Mouse (Mus musculus): ENCODE results near the gene Dock4. TPM values are rescaled to one million over a fixed set of nuclear protein-coding genes. Genes with fewer than 3 reads are reported as not detected.

The Dock4 gene
- polyA plus RNA-seq, 1 experiment from 2014 or later, result 40.2 TPM

DNA sequence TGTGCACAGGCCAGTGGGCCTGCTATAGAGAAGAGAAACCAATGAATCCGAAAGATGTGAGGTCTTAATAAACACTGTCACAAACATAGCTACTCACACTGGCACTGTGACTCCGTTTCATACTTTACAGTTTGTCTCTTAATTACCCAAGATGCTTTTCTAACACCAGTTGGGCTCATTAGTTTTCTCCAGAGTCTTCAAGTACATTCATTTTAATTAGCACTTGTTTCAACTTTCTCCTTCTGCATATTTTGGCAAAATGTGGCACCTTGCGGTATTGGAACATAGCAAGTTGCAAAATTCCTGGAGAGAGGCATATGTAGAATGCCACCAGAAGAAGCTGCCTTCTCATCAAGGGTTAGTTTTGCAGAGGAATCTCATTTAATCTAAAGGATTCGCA, 252.6 kb downstream of the Dock4 start:
- Histone ChIP-seq H3K9ac (no peak overlapping the region), H3K27ac (no peak overlapping the region), H3K4me2 (replicated peaks) (no peak overlapping the region), H3K4me1 (no peaks in the 10 kb centered on the region), H3K9me3 (no peaks in the 10 kb centered on the region), H3K4me3 (no peak overlapping the region), H3K27me3 (replicated peaks) (no peaks in the 10 kb centered on the region), H3K36me3 (no peaks in the 10 kb centered on the region)
- no peak for ATAC-seq (ENCODE audit: low FRiP score, low read depth)
- WGBS, result 93% methylated on average over 4 of the region's 4 CpGs

DNA sequence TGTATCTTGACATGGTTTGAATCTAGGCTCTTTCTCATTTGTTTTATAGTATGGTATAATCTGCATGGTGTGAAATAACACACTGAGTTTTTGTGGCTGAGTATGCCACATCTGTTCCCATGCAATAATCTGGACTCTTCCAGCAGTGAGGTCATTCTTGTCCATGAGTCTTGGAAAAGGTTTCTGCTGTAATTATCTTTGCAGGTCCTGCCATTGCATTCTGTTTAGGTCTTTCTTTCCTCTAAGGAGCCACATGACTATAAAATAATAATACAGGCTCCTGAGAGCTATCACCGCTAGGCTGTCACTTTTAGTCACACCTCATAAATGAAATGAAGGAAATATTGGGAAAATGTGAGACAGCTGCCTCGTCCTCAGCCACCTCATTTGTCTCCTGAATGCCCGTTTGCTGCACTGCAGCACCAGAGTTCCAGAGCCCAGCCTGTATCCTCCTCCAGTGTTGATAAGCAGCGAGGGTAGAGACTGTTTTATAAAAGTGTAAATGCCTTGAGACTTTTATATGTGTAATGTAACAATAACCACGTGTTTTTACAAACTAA, 256.6 kb downstream of the Dock4 start:
- Histone ChIP-seq H3K27me3 (replicated peaks) (no peaks in the 10 kb centered on the region), H3K9ac (no peak overlapping the region), H3K9me3 (no peaks in the 10 kb centered on the region), H3K4me1 (no peaks in the 10 kb centered on the region), H3K4me3 (no peak overlapping the region), H3K4me2 (replicated peaks) (no peak overlapping the region), H3K27ac (no peak overlapping the region), H3K36me3 (no peaks in the 10 kb centered on the region)
- no peak for ATAC-seq (ENCODE audit: low FRiP score, low read depth)
- 72% methylated on average over 5 of the region's 5 CpGs for WGBS

DNA sequence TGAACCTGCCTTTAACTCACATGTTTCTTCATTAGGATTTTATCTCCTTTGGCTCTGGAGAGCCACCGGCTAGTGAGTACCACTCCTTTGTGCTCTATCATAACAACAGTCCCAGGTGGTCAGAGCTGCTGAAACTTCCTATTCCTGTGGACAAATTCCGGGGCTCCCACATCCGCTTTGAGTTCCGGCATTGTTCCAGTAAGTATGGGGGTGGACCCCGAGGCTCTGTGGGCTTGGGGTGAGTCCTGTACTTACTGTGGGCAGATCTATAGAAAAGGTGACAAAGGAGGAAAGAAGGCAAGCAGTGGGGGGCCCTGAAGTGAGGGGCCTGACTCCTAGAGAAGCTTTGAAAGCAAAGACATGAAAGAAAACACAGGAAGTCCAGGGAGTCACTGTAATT, 258.5 kb downstream of the Dock4 start:
- H3K27ac ChIP-seq, result no peak overlapping the region
- 25% methylated on average over 5 of the region's 5 CpGs for WGBS
- no peaks in the 10 kb centered on the region for H3K27me3 ChIP-seq (replicated peaks)

DNA sequence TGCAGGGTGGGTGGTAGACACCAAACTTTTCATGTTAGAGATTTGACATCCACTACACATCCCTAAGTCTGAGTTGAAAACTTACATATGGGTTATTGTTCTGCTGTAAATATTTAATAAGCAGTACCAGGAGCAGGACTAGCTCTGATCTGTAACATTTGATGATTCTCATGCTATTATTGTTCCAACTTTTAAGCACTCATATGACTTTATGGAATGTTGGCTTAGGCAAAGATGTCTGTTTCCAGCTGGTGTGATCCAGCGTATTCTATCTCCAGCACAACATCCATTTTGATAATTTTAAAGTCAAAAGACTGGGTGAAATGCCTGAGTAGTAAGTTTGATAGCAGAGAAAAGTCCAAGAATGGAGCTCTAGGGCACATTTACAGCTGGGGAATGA, 261.4 kb downstream of the Dock4 start:
- ATAC-seq (ENCODE audit: low FRiP score, low read depth), result no peak
- WGBS, result 92% methylated on average over 1 of the region's 1 CpGs
- H3K9ac ChIP-seq, result no peak overlapping the region
- peaks cover 8% of the 10 kb centered on the region; the same call in 1 of the 2 replicates for H3K36me3 ChIP-seq
- H3K9me3 ChIP-seq, result no peaks in the 10 kb centered on the region
- H3K27ac ChIP-seq, result no peak overlapping the region
- H3K4me1 ChIP-seq, result no peaks in the 10 kb centered on the region
- no peaks in the 10 kb centered on the region for H3K27me3 ChIP-seq (replicated peaks)
- no peak overlapping the region for H3K4me3 ChIP-seq
- H3K4me2 ChIP-seq (replicated peaks), result no peak overlapping the region

More for the DNA sequence above, 258.5 kb downstream of the Dock4 start:
- no peak for ATAC-seq (ENCODE audit: low FRiP score, low read depth)
- H3K9me3 ChIP-seq, result no peaks in the 10 kb centered on the region
- no peak overlapping the region for H3K4me2 ChIP-seq (replicated peaks)
- H3K4me1 ChIP-seq, result no peaks in the 10 kb centered on the region
- no peaks in the 10 kb centered on the region for H3K36me3 ChIP-seq
- H3K4me3 ChIP-seq, result no peak overlapping the region
- H3K9ac ChIP-seq, result no peak overlapping the region

DNA sequence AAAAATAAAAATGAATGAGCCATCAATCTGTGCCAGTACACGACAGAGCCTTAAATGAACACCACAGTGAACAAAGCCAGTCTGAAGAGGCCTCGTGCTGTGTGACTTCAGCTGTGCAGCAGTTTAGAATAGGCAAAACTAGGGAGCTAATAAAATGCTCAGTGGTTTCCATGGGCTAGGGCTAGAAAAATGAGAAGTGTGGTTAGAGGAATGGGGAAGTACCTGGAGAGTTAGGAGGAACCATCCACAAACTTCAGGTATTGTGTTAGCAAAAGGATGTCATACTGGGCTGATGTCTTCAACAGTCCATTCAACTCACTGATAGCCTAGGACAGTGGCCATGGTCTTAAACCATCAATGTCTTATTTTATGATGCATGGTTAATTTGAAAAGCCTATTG, 263.3 kb downstream of the Dock4 start:
- H3K9ac ChIP-seq, result no peak overlapping the region
- no peaks in the 10 kb centered on the region for H3K27me3 ChIP-seq (replicated peaks)
- WGBS, result 30% methylated on average over 2 of the region's 2 CpGs
- no peak overlapping the region for H3K4me2 ChIP-seq (replicated peaks)
- H3K36me3 ChIP-seq, result peaks cover 8% of the 10 kb centered on the region; the same call in 1 of the 2 replicates
- ATAC-seq (ENCODE audit: low FRiP score, low read depth), result no peak
- H3K4me3 ChIP-seq, result no peak overlapping the region
- H3K27ac ChIP-seq, result no peak overlapping the region
- H3K9me3 ChIP-seq, result no peaks in the 10 kb centered on the region
- H3K4me1 ChIP-seq, result no peaks in the 10 kb centered on the region

DNA sequence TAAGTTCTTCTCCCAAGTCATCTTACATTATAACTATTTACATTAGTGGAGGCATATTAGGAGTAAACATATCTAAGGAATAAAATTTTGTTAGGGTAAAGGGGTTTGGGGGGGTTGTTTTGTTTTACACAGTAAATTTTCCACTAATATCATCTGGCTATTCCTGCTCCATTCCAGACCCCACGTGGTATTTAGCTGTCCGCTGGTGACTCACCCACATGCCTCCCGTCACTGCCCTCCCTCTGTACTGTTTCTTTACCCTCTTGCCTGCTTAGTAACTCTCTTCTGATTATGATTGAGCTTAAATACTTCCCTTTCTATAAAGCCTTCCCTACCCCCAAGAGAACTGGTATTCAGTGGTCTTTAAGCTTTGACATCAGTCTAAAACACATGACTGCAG, 266.5 kb downstream of the Dock4 start:
- WGBS, result 96% methylated on average over 3 of the region's 3 CpGs
- Histone ChIP-seq H3K36me3 (peaks cover 8% of the 10 kb centered on the region; the same call in 1 of the 2 replicates), H3K4me1 (no peaks in the 10 kb centered on the region), H3K4me3 (no peak overlapping the region), H3K27me3 (replicated peaks) (no peaks in the 10 kb centered on the region), H3K4me2 (replicated peaks) (no peak overlapping the region), H3K9ac (no peak overlapping the region), H3K9me3 (no peaks in the 10 kb centered on the region), H3K27ac (no peak overlapping the region)
- ATAC-seq (ENCODE audit: low FRiP score, low read depth), result no peak

DNA sequence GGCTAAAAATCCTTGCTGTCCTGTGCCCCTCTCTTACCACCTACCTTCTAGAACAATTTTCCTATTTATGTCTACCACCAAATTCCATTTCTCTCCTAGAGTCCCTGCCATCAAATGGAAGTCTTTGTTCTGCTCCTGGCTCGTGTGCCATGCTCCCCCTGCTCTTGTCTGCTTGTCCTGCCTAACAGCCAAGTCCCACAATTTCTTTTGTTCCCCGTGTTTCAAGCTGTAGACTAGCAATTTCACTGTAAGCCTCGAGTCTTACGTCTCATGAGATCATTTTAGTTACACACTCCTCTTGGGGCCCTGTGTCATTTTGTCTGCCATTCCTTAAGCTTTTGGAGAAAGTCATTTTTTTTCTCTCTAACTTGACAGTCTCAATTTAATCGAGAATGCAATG, 268.5 kb downstream of the Dock4 start:
- no peak for ATAC-seq (ENCODE audit: low FRiP score, low read depth)
- Histone ChIP-seq H3K9me3 (no peaks in the 10 kb centered on the region), H3K4me1 (no peaks in the 10 kb centered on the region), H3K36me3 (peaks cover 8% of the 10 kb centered on the region; the same call in 1 of the 2 replicates), H3K4me2 (replicated peaks) (no peak overlapping the region), H3K4me3 (no peak overlapping the region), H3K27ac (no peak overlapping the region), H3K9ac (no peak overlapping the region), H3K27me3 (replicated peaks) (no peaks in the 10 kb centered on the region)
- WGBS, result 46% methylated on average over 5 of the region's 5 CpGs

DNA sequence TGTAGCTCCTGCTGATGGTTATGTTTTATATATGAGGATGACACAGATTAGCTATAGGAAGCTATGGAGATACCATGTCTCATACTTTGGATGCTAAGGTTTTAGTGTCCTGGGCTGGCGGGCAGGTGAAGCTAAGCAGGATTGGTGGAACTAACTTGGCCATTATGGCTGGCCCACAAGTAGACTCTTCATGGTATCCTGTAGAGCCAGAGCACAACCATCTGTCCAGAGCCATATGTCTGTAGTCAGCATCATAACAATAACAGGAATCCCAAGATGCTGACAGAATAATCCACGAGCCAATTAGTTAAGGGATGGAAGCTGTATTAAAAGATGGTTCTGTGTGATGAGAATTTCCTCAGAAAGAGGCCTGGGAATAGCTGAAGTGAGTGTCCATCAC, 269.4 kb downstream of the Dock4 start:
- H3K36me3 ChIP-seq, result peaks cover 8% of the 10 kb centered on the region; the same call in 1 of the 2 replicates
- no peak overlapping the region for H3K4me3 ChIP-seq
- H3K9ac ChIP-seq, result no peak overlapping the region
- ATAC-seq (ENCODE audit: low FRiP score, low read depth), result no peak
- H3K4me2 ChIP-seq (replicated peaks), result no peak overlapping the region
- H3K4me1 ChIP-seq, result no peaks in the 10 kb centered on the region
- WGBS, result 88% methylated on average over 2 of the region's 2 CpGs
- H3K27me3 ChIP-seq (replicated peaks), result no peaks in the 10 kb centered on the region
- H3K27ac ChIP-seq, result no peak overlapping the region
- H3K9me3 ChIP-seq, result no peaks in the 10 kb centered on the region

DNA sequence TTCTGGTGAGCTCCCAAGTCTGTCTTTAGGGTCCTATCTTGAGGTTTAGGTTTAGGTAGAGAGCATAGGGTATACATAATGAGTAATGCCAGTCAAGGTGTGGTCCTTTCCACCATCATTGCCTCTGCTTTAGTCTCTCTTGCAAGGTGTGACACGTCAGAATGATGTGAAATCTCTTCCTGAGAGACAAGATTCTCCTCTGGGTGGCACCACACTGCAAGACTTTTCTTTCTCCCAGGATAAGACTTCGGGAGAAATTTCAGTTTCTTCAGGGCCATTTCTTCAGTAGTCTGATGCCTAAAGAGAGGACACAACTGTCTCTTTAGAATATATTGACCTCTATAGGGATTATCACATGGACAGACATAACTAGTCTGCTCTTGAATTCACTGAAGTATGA, 282.6 kb downstream of the Dock4 start:
- WGBS, result 83% methylated on average over 2 of the region's 2 CpGs
- Histone ChIP-seq H3K4me2 (replicated peaks) (no peak overlapping the region), H3K36me3 (0 out of 2 replicates have a peak, but pooled peaks cover 3% of the 10 kb centered on the region), H3K27ac (no peak overlapping the region), H3K4me3 (no peak overlapping the region), H3K9ac (no peak overlapping the region), H3K4me1 (no peaks in the 10 kb centered on the region), H3K9me3 (no peaks in the 10 kb centered on the region), H3K27me3 (replicated peaks) (no peaks in the 10 kb centered on the region)
- ATAC-seq (ENCODE audit: low FRiP score, low read depth), result no peak

DNA sequence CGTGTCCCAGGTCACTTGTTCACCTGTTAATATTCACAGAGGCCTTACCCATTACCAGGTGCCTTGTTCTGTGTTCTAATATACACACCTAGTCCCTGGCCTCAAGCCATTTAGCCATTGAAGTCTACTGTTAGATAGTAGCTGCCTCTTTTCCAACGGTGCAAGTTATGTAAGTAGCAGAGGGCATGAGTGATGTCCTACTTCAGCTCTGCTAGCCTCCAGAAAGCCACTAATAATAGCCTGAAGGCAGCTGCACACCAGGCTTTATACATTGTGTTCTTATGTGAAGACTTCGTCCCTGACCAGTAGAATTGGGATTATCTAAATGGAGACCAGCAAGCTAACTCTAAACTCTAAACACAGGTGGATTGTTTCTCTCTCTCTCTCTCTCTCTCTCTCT, 285.0 kb downstream of the Dock4 start:
- no peaks in the 10 kb centered on the region for H3K27me3 ChIP-seq (replicated peaks)
- H3K36me3 ChIP-seq, result 0 out of 2 replicates have a peak, but pooled peaks cover 3% of the 10 kb centered on the region
- no peaks in the 10 kb centered on the region for H3K9me3 ChIP-seq
- WGBS, result 80% methylated on average over 3 of the region's 3 CpGs
- no peak overlapping the region for H3K9ac ChIP-seq
- ATAC-seq (ENCODE audit: low FRiP score, low read depth), result no peak
- no peaks in the 10 kb centered on the region for H3K4me1 ChIP-seq
- H3K27ac ChIP-seq, result no peak overlapping the region
- H3K4me2 ChIP-seq (replicated peaks), result no peak overlapping the region
- H3K4me3 ChIP-seq, result no peak overlapping the region

DNA sequence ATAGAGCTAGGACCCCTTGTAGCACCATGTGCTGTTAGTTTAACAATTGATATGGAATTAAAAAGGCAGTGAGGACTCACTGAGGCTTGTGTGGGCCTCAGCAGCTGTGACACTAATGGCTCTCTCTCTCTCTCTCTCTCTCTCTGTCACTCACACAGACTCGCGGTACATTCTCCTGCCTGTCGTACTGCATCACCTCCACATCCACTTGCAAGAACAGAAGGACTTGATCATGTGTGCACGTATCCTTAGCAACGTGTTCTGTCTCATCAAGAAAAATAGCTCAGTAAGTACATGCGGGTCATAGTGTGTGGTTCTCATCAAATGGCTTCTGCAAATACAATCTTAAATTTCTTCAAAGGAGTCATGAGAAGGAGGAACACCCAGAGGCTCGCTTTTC, 299.7 kb downstream of the Dock4 start:
- no peaks in the 10 kb centered on the region for H3K9me3 ChIP-seq
- no peak overlapping the region for H3K4me2 ChIP-seq (replicated peaks)
- H3K36me3 ChIP-seq, result 0 out of 2 replicates have a peak, but pooled peaks cover 9% of the 10 kb centered on the region
- WGBS, result 89% methylated on average over 7 of the region's 7 CpGs
- H3K4me3 ChIP-seq, result no peak overlapping the region
- H3K4me1 ChIP-seq, result no peaks in the 10 kb centered on the region
- H3K27me3 ChIP-seq (replicated peaks), result no peaks in the 10 kb centered on the region
- H3K27ac ChIP-seq, result no peak overlapping the region
- no peak for ATAC-seq (ENCODE audit: low FRiP score, low read depth)
- H3K9ac ChIP-seq, result no peak overlapping the region

DNA sequence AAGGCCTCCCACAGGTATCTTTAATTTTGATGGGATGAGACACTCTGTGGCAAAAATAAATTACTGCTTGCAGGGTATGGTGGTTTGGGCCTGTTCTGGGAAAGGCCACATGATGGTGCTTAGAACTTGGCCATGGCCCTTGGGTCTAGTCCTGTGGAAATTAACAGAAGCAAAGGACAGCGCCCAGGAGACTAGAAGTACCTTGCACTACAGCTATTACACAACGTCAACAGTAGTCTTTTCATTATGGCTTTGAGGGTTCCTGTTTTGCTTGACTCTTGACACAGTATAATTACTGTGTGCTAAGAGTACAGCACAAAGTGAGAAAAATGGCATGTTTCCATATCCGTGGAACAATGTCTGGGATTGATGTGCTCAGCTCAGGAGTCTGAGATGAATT, 300.3 kb downstream of the Dock4 start:
- WGBS, result 92% methylated on average over 3 of the region's 3 CpGs
- no peak for ATAC-seq (ENCODE audit: low FRiP score, low read depth)
- H3K4me1 ChIP-seq, result no peaks in the 10 kb centered on the region
- no peaks in the 10 kb centered on the region for H3K9me3 ChIP-seq
- H3K4me3 ChIP-seq, result no peak overlapping the region
- no peak overlapping the region for H3K27ac ChIP-seq
- no peaks in the 10 kb centered on the region for H3K27me3 ChIP-seq (replicated peaks)
- 0 out of 2 replicates have a peak, but pooled peaks cover 9% of the 10 kb centered on the region for H3K36me3 ChIP-seq
- no peak overlapping the region for H3K9ac ChIP-seq
- H3K4me2 ChIP-seq (replicated peaks), result no peak overlapping the region

DNA sequence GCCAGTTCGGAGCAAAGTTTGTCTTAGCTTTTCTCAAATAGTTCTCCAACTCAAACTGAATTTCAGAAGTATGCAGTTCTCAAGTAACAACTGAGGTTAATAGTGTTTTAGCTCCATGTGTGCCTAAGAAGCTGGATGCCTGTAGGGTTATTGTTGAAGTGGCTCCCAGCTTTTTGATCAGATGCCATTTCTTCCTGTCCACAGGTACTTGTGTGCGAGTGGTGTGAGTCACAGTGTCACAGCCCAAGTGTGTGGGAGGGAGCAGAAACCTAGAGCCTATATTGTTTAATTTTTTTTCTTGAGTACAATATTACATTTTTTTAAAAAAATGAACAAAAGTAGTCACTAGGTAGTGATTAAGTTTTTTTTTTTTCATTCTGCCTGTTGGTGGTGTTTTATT, 313.5 kb downstream of the Dock4 start:
- H3K27ac ChIP-seq, result no peak overlapping the region
- no peaks in the 10 kb centered on the region for H3K36me3 ChIP-seq
- no peaks in the 10 kb centered on the region for H3K9me3 ChIP-seq
- H3K4me1 ChIP-seq, result no peaks in the 10 kb centered on the region
- ATAC-seq (ENCODE audit: low FRiP score, low read depth), result no peak
- H3K4me3 ChIP-seq, result no peak overlapping the region
- H3K9ac ChIP-seq, result no peak overlapping the region
- no peak overlapping the region for H3K4me2 ChIP-seq (replicated peaks)
- H3K27me3 ChIP-seq (replicated peaks), result no peaks in the 10 kb centered on the region
- 91% methylated on average over 2 of the region's 2 CpGs for WGBS
